Mouse (Mus musculus) C3H10T1/2 (cell line): ENCODE data around the gene Poll. TPM values are rescaled to one million over a fixed set of nuclear protein-coding genes. Genes with fewer than 3 reads are reported as not detected.

Source experiments
- polyA plus RNA-seq, 2 experiments: library from polyadenylated mRNA; unstranded; fragments of >200 nt; fragmentation: generic; extraction: Trizol; gene quantifications; one replicate each; pipeline ENCODE4 v1.2.1; 2012; ENCODE audit warnings: missing spikeins in 2 of 2

Poll gene
- polyA plus RNA-seq = 10 to 100 TPM; 13.4 to 18.8 TPM

DNA sequence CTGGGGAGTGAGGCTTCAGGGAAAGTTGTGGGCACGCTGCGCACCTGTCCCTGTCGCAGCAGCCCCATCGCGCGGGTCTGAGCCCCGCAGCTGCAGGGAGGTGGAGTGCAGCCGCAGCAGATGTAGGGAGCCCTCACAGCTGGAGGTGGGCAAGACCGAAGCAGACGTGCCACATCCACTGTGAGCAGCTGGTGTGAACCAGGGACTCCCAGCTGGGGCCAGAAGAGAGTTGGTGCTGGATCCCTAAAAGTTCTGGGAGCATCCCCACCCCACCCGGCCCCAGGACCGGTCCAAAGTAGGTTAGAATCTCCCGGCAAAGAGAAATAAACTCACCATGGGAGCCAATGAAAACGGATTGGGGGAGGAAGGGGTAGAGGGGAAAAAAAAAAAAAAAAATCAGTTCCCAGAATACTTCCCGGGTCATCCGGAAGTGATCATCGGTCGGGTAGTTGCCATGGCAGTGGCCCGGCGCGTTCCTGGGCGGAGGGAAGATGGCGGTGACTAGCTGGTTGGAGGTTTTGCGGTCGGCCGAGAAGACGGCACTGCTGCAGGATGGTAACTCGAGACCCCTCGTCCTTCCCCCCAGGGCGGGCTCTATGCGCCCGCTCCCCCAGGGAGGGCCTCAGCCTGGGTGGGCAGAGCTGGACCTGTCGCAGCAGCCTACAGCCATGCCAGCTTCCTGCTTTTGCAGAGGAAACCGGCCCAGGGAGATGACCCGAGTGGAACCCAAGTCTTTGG lies at the start of gene Poll, which contains the start of gene Gm17018:
Gene Poll (minus strand): TSS at position 379 of the 738 bp plus-strand sequence.
Gene Gm17018 (plus strand): TSS at position 463 of the 738 bp plus-strand sequence.

Other genes with a start within 250 kb of the Poll start
- gene Btrc, start 196.8 kb downstream of the Poll start, polyA plus RNA-seq = 10 to 100 TPM; 10.6 to 22.8 TPM
- 10 to 100 TPM; 43.1 to 43.6 TPM for gene Gm17018, start 84 bp upstream of the Poll start, polyA plus RNA-seq
- 10 to 100 TPM; 21.5 to 51.5 TPM for gene Fbxw4, start 99.8 kb upstream of the Poll start, polyA plus RNA-seq
- gene Fgf8, start 182.4 kb upstream of the Poll start, polyA plus RNA-seq = under 1 TPM in 1 of 2 experiments, not detected in 1; 0.60 TPM
- gene Npm3, start 189.1 kb upstream of the Poll start, polyA plus RNA-seq = 100 to 1,000 TPM; 141 to 146 TPM
- 10 to 100 TPM in 1 of 2 experiments, 1 to 10 TPM in 1; 1.6 to 23.1 TPM for gene Mgea5, start 223.3 kb upstream of the Poll start, polyA plus RNA-seq